Mouse (Mus musculus) forebrain, embryonic 10.5 days (tissue): ENCODE results near the gene Dhx8. TPM values are rescaled to one million over a fixed set of nuclear protein-coding genes. Genes with fewer than 3 reads are reported as not detected.

ENCODE experiments used
- DNase-seq: peaks from one replicate; pipeline ENCODE4 v3.0.0-alpha.2; 2017; ENCODE audit warnings: low spot score; ENCODE audit errors: extremely low spot score
- H3K27ac ChIP-seq: fragments of 300-500 bp; sonication (generic); 2 replicates; pipeline ENCODE4 v1.5.1; 2016; ENCODE audit warnings: mild to moderate bottlenecking
- H3K27me3 ChIP-seq: fragments of 300-500 bp; sonication (generic); 2 replicates; pipeline ENCODE4 v1.6.1; 2016; ENCODE audit warnings: mild to moderate bottlenecking; ENCODE audit not compliant: poor library complexity, severe bottlenecking
- H3K36me3 ChIP-seq: fragments of 300-500 bp; sonication (generic); replicated peaks from 2 replicates; pipeline ENCODE4 v1.6.1; 2016; ENCODE audit warnings: mild to moderate bottlenecking, moderate library complexity
- H3K4me1 ChIP-seq: fragments of 300-500 bp; sonication (generic); 2 replicates; pipeline ENCODE4 v1.6.1; 2016
- H3K4me3 ChIP-seq: fragments of 300-500 bp; sonication (generic); 2 replicates; pipeline ENCODE4 v1.5.1; 2016; ENCODE audit warnings: mild to moderate bottlenecking, moderate library complexity
- H3K9me3 ChIP-seq: fragments of 300-500 bp; sonication (generic); 2 replicates; pipeline ENCODE4 v1.6.1; 2016; ENCODE audit warnings: mild to moderate bottlenecking, moderate library complexity
- WGBS: fragments of 180-500 bp; shearing (Covaris S2); methylation state at CpG from one replicate; pipeline ENCODE4 v1.1.7; 2016; 5-methylcytosine and 5-hydroxymethylcytosine counted together
- polyA plus RNA-seq: library from polyadenylated mRNA; unstranded; fragments of >200 nt; fragmentation: Nextera tagmentation; extraction: Ambion mirVana; gene quantifications from 2 replicates; pipeline ENCODE4 v1.2.1, GENCODE M21; 2016

Gene Dhx8
- polyA plus RNA-seq, 1 experiment from 2014 or later = 51.2 TPM

GRCm38 (mm10) chr11:101785143-101785851, 52.6 kb downstream of the Dhx8 start, which contains the start of gene Etv4:
TSS of gene Etv4 (minus strand) at chr11:101785371.
- Histone ChIP-seq H3K4me3 (peak within 1 kb of the TSS; percentile 62), H3K36me3 (no peaks in the 10 kb centered on the region), H3K27me3 (peaks cover 94% of the 10 kb centered on the region), H3K27ac (peak within 1 kb of the TSS; percentile 85), H3K9me3 (no peaks in the 10 kb centered on the region), H3K4me1 (peaks cover 51% of the 10 kb centered on the region)
- WGBS = under 1% methylated on average over 35 of the region's 35 CpGs
- DNase-seq = peak; percentile 95

- H3K27ac ChIP-seq = peak overlapping the region; percentile 51; the same call in 1 of the 2 replicates
- peak overlapping the region; percentile 62 for H3K4me3 ChIP-seq
- 12% methylated on average over 7 of the region's 7 CpGs for WGBS
- H3K9me3 ChIP-seq = no peaks in the 10 kb centered on the region
- no peaks in the 10 kb centered on the region for H3K36me3 ChIP-seq
- DNase-seq = no peak
- peaks cover 89% of the 10 kb centered on the region for H3K27me3 ChIP-seq
- peaks cover 53% of the 10 kb centered on the region for H3K4me1 ChIP-seq
These were observed 53.1 kb downstream of the Dhx8 start for GRCm38 (mm10) chr11:101785852-101786205.

- DNase-seq = no peak
- H3K4me1 ChIP-seq = peaks cover 59% of the 10 kb centered on the region
- peaks cover 80% of the 10 kb centered on the region for H3K27me3 ChIP-seq
- 0 out of 2 replicates have a peak overlapping the region, but pooled peaks have one; percentile 3 for H3K4me3 ChIP-seq
- no peaks in the 10 kb centered on the region for H3K36me3 ChIP-seq
- WGBS = 60% methylated on average over 7 of the region's 7 CpGs
- H3K9me3 ChIP-seq = no peaks in the 10 kb centered on the region
- no peak overlapping the region for H3K27ac ChIP-seq
These were observed 53.9 kb downstream of the Dhx8 start for GRCm38 (mm10) chr11:101786651-101787050.

- no peak overlapping the region for H3K4me3 ChIP-seq
- no peak for DNase-seq
- no peaks in the 10 kb centered on the region for H3K9me3 ChIP-seq
- WGBS = 59% methylated on average over 1 of the region's 1 CpGs
- H3K4me1 ChIP-seq = peaks cover 53% of the 10 kb centered on the region
- H3K36me3 ChIP-seq = no peaks in the 10 kb centered on the region
- peaks cover 73% of the 10 kb centered on the region for H3K27me3 ChIP-seq
- H3K27ac ChIP-seq = no peak overlapping the region
These were observed 54.7 kb downstream of the Dhx8 start for GRCm38 (mm10) chr11:101787432-101787831.

GRCm38 (mm10) chr11:101790811-101791526, 58.2 kb downstream of the Dhx8 start:
- DNase-seq = no peak
- no peak overlapping the region for H3K27ac ChIP-seq

GRCm38 (mm10) chr11:101797355-101797754, 64.6 kb downstream of the Dhx8 start:
- peaks cover 16% of the 10 kb centered on the region for H3K27me3 ChIP-seq
- DNase-seq = no peak
- no peak overlapping the region for H3K4me3 ChIP-seq
- no peaks in the 10 kb centered on the region for H3K36me3 ChIP-seq
- no peaks in the 10 kb centered on the region for H3K9me3 ChIP-seq
- no peak overlapping the region for H3K27ac ChIP-seq
- H3K4me1 ChIP-seq = peaks cover 11% of the 10 kb centered on the region
- 85% methylated on average over 2 of the region's 2 CpGs for WGBS

More at GRCm38 (mm10) chr11:101790811-101791526, 58.2 kb downstream of the Dhx8 start:
- Histone ChIP-seq H3K36me3 (no peaks in the 10 kb centered on the region), H3K27me3 (peaks cover 37% of the 10 kb centered on the region), H3K4me1 (peaks cover 27% of the 10 kb centered on the region), H3K4me3 (peak overlapping the region; percentile 18; the same call in 1 of the 2 replicates), H3K9me3 (no peaks in the 10 kb centered on the region)
- WGBS = 47% methylated on average over 19 of the region's 19 CpGs

- H3K36me3 ChIP-seq = no peaks in the 10 kb centered on the region
- 41% methylated on average over 8 of the region's 8 CpGs for WGBS
- peaks cover 21% of the 10 kb centered on the region for H3K27me3 ChIP-seq
- H3K4me3 ChIP-seq = no peak overlapping the region
- no peak for DNase-seq
- no peak overlapping the region for H3K27ac ChIP-seq
- H3K4me1 ChIP-seq = peaks cover 11% of the 10 kb centered on the region
- no peaks in the 10 kb centered on the region for H3K9me3 ChIP-seq
These were observed 65.4 kb downstream of the Dhx8 start for GRCm38 (mm10) chr11:101798083-101798482.

- no peak for DNase-seq
- Histone ChIP-seq H3K9me3 (no peaks in the 10 kb centered on the region), H3K27me3 (peaks cover 27% of the 10 kb centered on the region), H3K36me3 (no peaks in the 10 kb centered on the region), H3K27ac (no peak overlapping the region), H3K4me3 (no peak overlapping the region), H3K4me1 (peaks cover 11% of the 10 kb centered on the region)
- WGBS = 9% methylated on average over 5 of the region's 5 CpGs
These were observed 68.7 kb downstream of the Dhx8 start for GRCm38 (mm10) chr11:101801386-101801785.

- H3K9me3 ChIP-seq = no peaks in the 10 kb centered on the region
- H3K27me3 ChIP-seq = peaks cover 65% of the 10 kb centered on the region
- no peak overlapping the region for H3K4me3 ChIP-seq
- peaks cover 20% of the 10 kb centered on the region for H3K4me1 ChIP-seq
- 90% methylated on average over 8 of the region's 8 CpGs for WGBS
- no peak overlapping the region for H3K27ac ChIP-seq
- H3K36me3 ChIP-seq = no peaks in the 10 kb centered on the region
- no peak for DNase-seq
These were observed 72.5 kb downstream of the Dhx8 start for GRCm38 (mm10) chr11:101805113-101805704.

GRCm38 (mm10) chr11:101806741-101807140, 74.0 kb downstream of the Dhx8 start:
- H3K36me3 ChIP-seq = no peaks in the 10 kb centered on the region
- H3K27ac ChIP-seq = no peak overlapping the region
- peaks cover 70% of the 10 kb centered on the region for H3K27me3 ChIP-seq
- no peak overlapping the region for H3K4me3 ChIP-seq
- WGBS = 65% methylated on average over 12 of the region's 12 CpGs
- H3K4me1 ChIP-seq = peaks cover 13% of the 10 kb centered on the region
- no peak for DNase-seq
- H3K9me3 ChIP-seq = no peaks in the 10 kb centered on the region

- no peak overlapping the region for H3K27ac ChIP-seq
- H3K4me3 ChIP-seq = no peak overlapping the region
- no peaks in the 10 kb centered on the region for H3K9me3 ChIP-seq
- 86% methylated on average over 10 of the region's 10 CpGs for WGBS
- H3K4me1 ChIP-seq = peaks cover 9% of the 10 kb centered on the region
- DNase-seq = no peak
- H3K27me3 ChIP-seq = peaks cover 65% of the 10 kb centered on the region
- no peaks in the 10 kb centered on the region for H3K36me3 ChIP-seq
These were observed 74.5 kb downstream of the Dhx8 start for GRCm38 (mm10) chr11:101807266-101807665.

GRCm38 (mm10) chr11:101809060-101809828, 76.5 kb downstream of the Dhx8 start:
- Histone ChIP-seq H3K4me1 (peaks cover 17% of the 10 kb centered on the region), H3K9me3 (no peaks in the 10 kb centered on the region), H3K27me3 (peaks cover 73% of the 10 kb centered on the region), H3K27ac (no peak overlapping the region), H3K36me3 (no peaks in the 10 kb centered on the region), H3K4me3 (no peak overlapping the region)
- WGBS = 45% methylated on average over 15 of the region's 15 CpGs
- DNase-seq = no peak
